Mouse (Mus musculus): Measurements from ENCODE around the gene Adam17. TPM values are rescaled to one million over a fixed set of nuclear protein-coding genes. Genes with fewer than 3 reads are reported as not detected.
A peak's percentile ranks its signal among the peaks of the same experiment; 100 is the strongest.

The Adam17 gene
- polyA plus RNA-seq, 1 experiment from 2014 or later: 16.3 TPM

GRCm38 (mm10) chr12:21286243-21286622, 87.2 kb downstream of the Adam17 start, which contains the start of gene Itgb1bp1:
Gene Itgb1bp1, minus strand, starts transcription at chr12:21286284.
- ATAC-seq (ENCODE audit: low read depth): peak; percentile 93
- under 1% methylated on average over 28 of the region's 28 CpGs for WGBS (ENCODE audit: insufficient replicate concordance)
- no peaks in the 10 kb centered on the region for H3K9me3 ChIP-seq (replicated peaks; ENCODE audit: control insufficient read depth, low read length)
- no peaks in the 10 kb centered on the region; the same call in 1 of the 2 replicates for H3K36me3 ChIP-seq (ENCODE audit: control insufficient read depth, insufficient read depth)
- H3K9ac ChIP-seq (ENCODE audit: low read depth, low read length): peak within 1 kb of the TSS; percentile 89
- H3K4me1 ChIP-seq (ENCODE audit: control insufficient read depth, low read depth, low read length): peaks cover 20% of the 10 kb centered on the region
- no peaks in the 10 kb centered on the region for H3K27me3 ChIP-seq (ENCODE audit: control insufficient read depth, insufficient read depth, low read depth, low read length)
- H3K27ac ChIP-seq (ENCODE audit: low read length): peak within 1 kb of the TSS; percentile 87
- peak within 1 kb of the TSS; percentile 96 for H3K4me3 ChIP-seq (ENCODE audit: low read depth, low read length)
- H3K4me2 ChIP-seq (ENCODE audit: low read depth, low read length): peak within 1 kb of the TSS; percentile 96

DNA sequence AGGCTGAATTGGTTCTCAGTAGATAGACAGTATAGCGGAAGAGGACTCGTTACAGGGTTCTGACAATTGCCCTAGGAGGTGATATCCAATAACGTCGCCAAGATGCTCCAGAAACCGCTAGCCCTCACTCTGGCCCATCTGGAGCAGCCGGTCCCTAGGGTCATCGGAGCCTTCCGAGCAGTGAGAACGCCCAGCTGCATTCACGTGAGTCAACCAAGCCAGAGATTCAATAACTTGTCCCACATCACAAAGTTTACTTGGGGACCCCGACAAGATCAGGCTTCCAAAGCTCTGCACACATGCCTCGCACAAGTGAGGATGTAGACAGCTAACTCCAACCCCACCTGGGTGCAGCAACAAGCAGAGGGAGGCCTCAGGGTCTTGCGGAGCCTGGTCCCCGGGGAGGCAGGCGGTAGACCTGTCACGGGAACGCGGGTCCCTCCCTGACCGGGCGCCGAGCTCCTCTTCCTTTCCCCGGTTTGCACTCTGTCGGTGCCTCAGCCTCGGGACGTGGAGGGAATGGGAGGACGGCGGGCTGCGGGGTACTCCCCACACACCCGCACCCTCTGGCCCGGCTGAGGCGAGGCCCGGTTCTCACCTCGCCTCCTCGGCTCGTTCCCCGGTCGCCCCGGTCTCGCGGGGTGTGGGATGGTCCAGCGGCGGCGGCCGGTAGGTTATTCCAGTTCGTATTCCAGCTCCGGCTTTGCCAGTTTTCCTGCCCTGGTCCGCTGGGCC, 87.8 kb downstream of the Adam17 start:
- Histone ChIP-seq H3K4me1 (ENCODE audit: control insufficient read depth, low read depth, low read length) (peaks cover 20% of the 10 kb centered on the region), H3K36me3 (ENCODE audit: control insufficient read depth, insufficient read depth) (no peaks in the 10 kb centered on the region; the same call in 1 of the 2 replicates), H3K9ac (ENCODE audit: low read depth, low read length) (peak overlapping the region; percentile 89), H3K4me2 (ENCODE audit: low read depth, low read length) (peak overlapping the region; percentile 96), H3K27ac (ENCODE audit: low read length) (peak overlapping the region; percentile 73), H3K4me3 (ENCODE audit: low read depth, low read length) (peak overlapping the region; percentile 96), H3K27me3 (ENCODE audit: control insufficient read depth, insufficient read depth, low read depth, low read length) (no peaks in the 10 kb centered on the region), H3K9me3 (replicated peaks; ENCODE audit: control insufficient read depth, low read length) (no peaks in the 10 kb centered on the region)
- WGBS (ENCODE audit: insufficient replicate concordance): under 1% methylated on average over 47 of the region's 47 CpGs
- peak; percentile 77 for ATAC-seq (ENCODE audit: low read depth)

DNA sequence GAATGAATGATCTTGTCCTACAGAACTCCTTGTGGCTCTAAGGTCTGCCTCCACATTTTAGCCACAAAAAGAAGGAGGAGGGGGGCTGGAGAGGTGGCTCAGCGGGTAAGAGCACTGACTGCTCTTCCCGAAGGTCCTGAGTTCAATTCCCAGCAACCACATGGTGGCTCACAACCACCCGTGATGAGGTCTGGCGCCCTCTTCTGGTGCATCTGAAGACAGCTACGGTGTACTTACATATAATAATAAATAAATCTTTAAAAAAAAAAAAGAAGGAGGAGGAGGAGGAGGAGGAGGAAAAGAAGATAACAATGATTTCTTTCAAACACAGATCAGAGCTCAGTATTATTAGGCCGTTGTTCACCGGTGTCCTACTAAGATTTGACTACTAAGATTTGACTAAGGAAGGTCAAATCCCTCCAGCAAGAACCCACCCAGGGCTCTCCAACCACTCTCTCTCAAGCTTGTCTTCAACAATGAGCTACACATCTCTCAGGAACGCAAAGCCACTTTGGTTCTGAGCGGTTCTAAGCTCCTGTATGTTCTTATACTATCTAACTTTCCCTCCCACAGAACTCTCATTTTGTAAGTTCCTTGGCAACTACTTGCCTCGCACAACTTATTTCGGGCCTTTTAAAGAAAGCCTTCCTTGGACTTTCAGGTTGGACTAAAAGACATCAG, 88.5 kb downstream of the Adam17 start, which contains the start of gene Cpsf3:
Gene Cpsf3 (plus strand): TSS at position 631 of the 681 bp plus-strand sequence.
- no peaks in the 10 kb centered on the region for H3K9me3 ChIP-seq (replicated peaks; ENCODE audit: control insufficient read depth, low read length)
- peak within 1 kb of the TSS; percentile 96 for H3K4me2 ChIP-seq (ENCODE audit: low read depth, low read length)
- ATAC-seq (ENCODE audit: low read depth): no peak
- H3K27me3 ChIP-seq (ENCODE audit: control insufficient read depth, insufficient read depth, low read depth, low read length): no peaks in the 10 kb centered on the region
- H3K27ac ChIP-seq (ENCODE audit: low read length): peak within 1 kb of the TSS; percentile 87
- no peaks in the 10 kb centered on the region for H3K36me3 ChIP-seq (ENCODE audit: control insufficient read depth, insufficient read depth)
- H3K4me1 ChIP-seq (ENCODE audit: control insufficient read depth, low read depth, low read length): peaks cover 20% of the 10 kb centered on the region
- H3K9ac ChIP-seq (ENCODE audit: low read depth, low read length): peak within 1 kb of the TSS; percentile 89
- 47% methylated on average over 11 of the region's 11 CpGs for WGBS (ENCODE audit: insufficient replicate concordance)
- peak within 1 kb of the TSS; percentile 96 for H3K4me3 ChIP-seq (ENCODE audit: low read depth, low read length)

DNA sequence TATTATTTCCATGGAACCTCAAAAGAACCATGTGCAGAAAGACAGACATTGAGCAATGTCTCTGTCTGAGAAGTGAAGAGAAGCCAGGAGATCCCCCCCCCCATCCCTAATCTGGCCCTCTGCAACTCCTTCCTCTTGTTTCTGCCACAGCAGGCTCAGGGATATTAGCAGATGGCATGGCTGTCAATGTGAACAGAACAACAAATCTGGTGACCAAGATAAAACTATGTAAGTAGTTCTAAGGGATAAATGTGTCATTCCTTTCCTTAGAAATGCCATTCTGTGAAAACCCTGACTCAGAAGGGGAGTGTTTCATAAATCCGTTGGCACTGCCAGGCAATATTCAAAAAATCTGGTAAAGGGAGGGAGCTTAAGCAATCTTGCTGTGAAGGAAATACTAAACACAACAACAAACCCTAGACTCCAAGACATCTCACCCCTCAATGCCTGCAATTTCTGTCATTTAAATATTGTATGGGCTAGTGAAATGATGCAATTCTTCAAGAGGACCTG, 96.0 kb downstream of the Adam17 start:
- H3K9me3 ChIP-seq (replicated peaks; ENCODE audit: control insufficient read depth, low read length): no peaks in the 10 kb centered on the region
- H3K4me3 ChIP-seq (ENCODE audit: low read depth, low read length): no peak overlapping the region
- no peak overlapping the region for H3K27ac ChIP-seq (ENCODE audit: low read length)
- H3K4me2 ChIP-seq (ENCODE audit: low read depth, low read length): no peak overlapping the region
- H3K4me1 ChIP-seq (ENCODE audit: control insufficient read depth, low read depth, low read length): no peaks in the 10 kb centered on the region
- no peaks in the 10 kb centered on the region for H3K36me3 ChIP-seq (ENCODE audit: control insufficient read depth, insufficient read depth)
- no peaks in the 10 kb centered on the region for H3K27me3 ChIP-seq (ENCODE audit: control insufficient read depth, insufficient read depth, low read depth, low read length)
- 55% methylated on average over 1 of the region's 1 CpGs for WGBS (ENCODE audit: insufficient replicate concordance)
- no peak for ATAC-seq (ENCODE audit: low read depth)
- H3K9ac ChIP-seq (ENCODE audit: low read depth, low read length): no peak overlapping the region

DNA sequence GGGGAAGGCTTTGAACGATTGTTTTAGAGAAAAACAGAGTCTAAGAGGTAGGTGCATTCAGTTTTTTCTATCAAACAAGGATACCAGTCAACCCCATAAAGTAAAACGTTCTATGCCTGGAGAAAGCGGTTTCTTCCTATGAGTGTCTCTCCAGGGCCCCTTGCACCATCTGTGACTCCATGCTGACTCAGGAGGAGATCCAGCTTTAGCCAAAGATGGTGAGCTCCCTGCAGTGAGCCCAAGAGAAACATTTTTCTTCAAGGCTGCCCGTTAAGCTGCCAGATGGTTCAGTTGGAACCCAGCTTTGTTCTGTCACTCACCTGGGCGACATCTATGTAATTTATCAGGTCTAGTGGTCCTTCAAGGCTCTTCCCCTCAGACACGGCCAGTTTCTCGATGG, 99.0 kb downstream of the Adam17 start:
- WGBS (ENCODE audit: insufficient replicate concordance): 75% methylated on average over 7 of the region's 7 CpGs

More for the DNA sequence above, 99.0 kb downstream of the Adam17 start:
- Histone ChIP-seq H3K36me3 (ENCODE audit: control insufficient read depth, insufficient read depth) (peaks cover 2% of the 10 kb centered on the region; the same call in 1 of the 2 replicates), H3K9ac (ENCODE audit: low read depth, low read length) (no peak overlapping the region), H3K4me3 (ENCODE audit: low read depth, low read length) (no peak overlapping the region), H3K4me2 (ENCODE audit: low read depth, low read length) (no peak overlapping the region), H3K9me3 (replicated peaks; ENCODE audit: control insufficient read depth, low read length) (no peaks in the 10 kb centered on the region), H3K4me1 (ENCODE audit: control insufficient read depth, low read depth, low read length) (no peaks in the 10 kb centered on the region), H3K27ac (ENCODE audit: low read length) (no peak overlapping the region), H3K27me3 (ENCODE audit: control insufficient read depth, insufficient read depth, low read depth, low read length) (no peaks in the 10 kb centered on the region)
- no peak for ATAC-seq (ENCODE audit: low read depth)

Other genes starting within 250 kb of the Adam17 start
- 39.6 and 40.9 TPM in 2 replicates for gene Cpsf3, start 88.2 kb downstream of the Adam17 start, polyA plus RNA-seq (2015; fragmentation: Nextera tagmentation; extraction: Ambion mirVana)
- 19.3 and 20.3 TPM in 2 replicates for gene Itgb1bp1, start 87.3 kb downstream of the Adam17 start, polyA plus RNA-seq (2015; fragmentation: Nextera tagmentation; extraction: Ambion mirVana)
- 52.9 and 55.8 TPM in 2 replicates for gene Iah1, start 57.2 kb downstream of the Adam17 start, polyA plus RNA-seq (2015; fragmentation: Nextera tagmentation; extraction: Ambion mirVana)
- 161 and 182 TPM in 2 replicates for gene Ywhaq, start 44.0 kb upstream of the Adam17 start, polyA plus RNA-seq (2015; fragmentation: Nextera tagmentation; extraction: Ambion mirVana)